Mouse (Mus musculus) forebrain, embryonic 15.5 days (tissue): ENCODE results near the gene Utrn. TPM values are rescaled to one million over a fixed set of nuclear protein-coding genes. Genes with fewer than 3 reads are reported as not detected.

Source experiments
- ATAC-seq: fragments of 200-750 bp; cut with Nextera tagmentation; replicated peaks from 2 replicates; pipeline ENCODE4 v1.8.0; 2017; ENCODE audit warnings: mild to moderate bottlenecking, moderate TSS enrichment, moderate library complexity
- H3K27ac ChIP-seq: fragments of 300-500 bp; sonication (generic); replicated peaks from 2 replicates; pipeline ENCODE4 v1.5.1; 2015; ENCODE audit warnings: mild to moderate bottlenecking, inconsistent platforms
- H3K27me3 ChIP-seq: fragments of 300-500 bp; sonication (generic); 2 replicates; pipeline ENCODE4 v1.6.1; 2015; ENCODE audit warnings: inconsistent platforms
- H3K36me3 ChIP-seq: fragments of 300-500 bp; sonication (generic); 2 replicates; pipeline ENCODE4 v1.6.1; 2015; ENCODE audit warnings: mild to moderate bottlenecking, inconsistent platforms
- H3K4me1 ChIP-seq: fragments of 300-500 bp; sonication (generic); 2 replicates; pipeline ENCODE4 v1.6.1; 2015; ENCODE audit warnings: inconsistent platforms
- H3K4me2 ChIP-seq: fragments of 300-500 bp; sonication (generic); replicated peaks from 2 replicates; pipeline ENCODE4 v1.6.1; 2015; ENCODE audit warnings: mild to moderate bottlenecking, inconsistent platforms
- H3K4me3 ChIP-seq: fragments of 300-500 bp; sonication (generic); 2 replicates; pipeline ENCODE4 v1.5.1; 2015; ENCODE audit warnings: mild to moderate bottlenecking, inconsistent platforms
- H3K9ac ChIP-seq: fragments of 300-500 bp; sonication (generic); replicated peaks from 2 replicates; pipeline ENCODE4 v1.6.1; 2015; ENCODE audit warnings: mild to moderate bottlenecking, inconsistent platforms
- H3K9me3 ChIP-seq: fragments of 300-500 bp; sonication (generic); 2 replicates; pipeline ENCODE4 v1.6.1; 2016; ENCODE audit warnings: inconsistent platforms
- WGBS: fragments of 180-500 bp; shearing (Covaris S2); methylation state at CpG from one replicate; pipeline ENCODE4 v1.1.7; 2015; ENCODE audit warnings: mixed read lengths; 5-methylcytosine and 5-hydroxymethylcytosine counted together
- polyA plus RNA-seq: library from polyadenylated mRNA; unstranded; fragments of >200 nt; fragmentation: Nextera tagmentation; extraction: Ambion mirVana; gene quantifications from 2 replicates; pipeline ENCODE4 v1.2.1, GENCODE M21; 2015

The Utrn gene
- polyA plus RNA-seq, 1 experiment from 2014 or later: 17.8 TPM

GRCm38 (mm10) chr10:12785299-12785698, 83.9 kb downstream of the Utrn start:
- H3K36me3 ChIP-seq: no peaks in the 10 kb centered on the region
- no peaks in the 10 kb centered on the region for H3K27me3 ChIP-seq
- H3K9me3 ChIP-seq: no peaks in the 10 kb centered on the region
- no peaks in the 10 kb centered on the region for H3K4me1 ChIP-seq
- no peak overlapping the region for H3K27ac ChIP-seq
- H3K4me2 ChIP-seq: no peak overlapping the region
- no peak overlapping the region for H3K9ac ChIP-seq
- ATAC-seq: no peak
- 88% methylated on average over 5 of the region's 5 CpGs for WGBS
- no peak overlapping the region for H3K4me3 ChIP-seq

- 90% methylated on average over 4 of the region's 4 CpGs for WGBS
- Histone ChIP-seq H3K4me3 (no peak overlapping the region), H3K4me1 (no peaks in the 10 kb centered on the region), H3K36me3 (no peaks in the 10 kb centered on the region), H3K9ac (no peak overlapping the region), H3K4me2 (no peak overlapping the region), H3K27ac (no peak overlapping the region), H3K9me3 (no peaks in the 10 kb centered on the region), H3K27me3 (no peaks in the 10 kb centered on the region)
- ATAC-seq: no peak
Measured at GRCm38 (mm10) chr10:12781381-12781907, 87.7 kb downstream of the Utrn start.

- Histone ChIP-seq H3K4me3 (no peak overlapping the region), H3K9me3 (no peaks in the 10 kb centered on the region), H3K36me3 (no peaks in the 10 kb centered on the region), H3K27me3 (no peaks in the 10 kb centered on the region), H3K4me2 (no peak overlapping the region), H3K9ac (no peak overlapping the region), H3K4me1 (no peaks in the 10 kb centered on the region), H3K27ac (no peak overlapping the region)
- ATAC-seq: no peak
- WGBS: 44% methylated on average over 6 of the region's 6 CpGs
Measured at GRCm38 (mm10) chr10:12773178-12773577, 96.0 kb downstream of the Utrn start.

- H3K36me3 ChIP-seq: no peaks in the 10 kb centered on the region
- WGBS: 82% methylated on average over 2 of the region's 2 CpGs
- no peaks in the 10 kb centered on the region for H3K27me3 ChIP-seq
- H3K4me3 ChIP-seq: no peak overlapping the region
- H3K9ac ChIP-seq: no peak overlapping the region
- no peaks in the 10 kb centered on the region for H3K4me1 ChIP-seq
- no peak overlapping the region for H3K4me2 ChIP-seq
- no peak overlapping the region for H3K27ac ChIP-seq
- H3K9me3 ChIP-seq: no peaks in the 10 kb centered on the region
- no peak for ATAC-seq
Measured at GRCm38 (mm10) chr10:12771511-12771910, 97.7 kb downstream of the Utrn start.

GRCm38 (mm10) chr10:12762668-12763067, 106.5 kb downstream of the Utrn start:
- H3K36me3 ChIP-seq: no peaks in the 10 kb centered on the region
- H3K27me3 ChIP-seq: no peaks in the 10 kb centered on the region
- H3K9me3 ChIP-seq: no peaks in the 10 kb centered on the region
- no peak overlapping the region for H3K27ac ChIP-seq
- H3K4me2 ChIP-seq: no peak overlapping the region
- no peak overlapping the region for H3K4me3 ChIP-seq
- no peak for ATAC-seq
- no peak overlapping the region for H3K9ac ChIP-seq
- H3K4me1 ChIP-seq: 0 out of 2 replicates have a peak, but pooled peaks cover 9% of the 10 kb centered on the region
- WGBS: 66% methylated on average over 3 of the region's 3 CpGs

- no peak overlapping the region for H3K9ac ChIP-seq
- H3K4me1 ChIP-seq: 0 out of 2 replicates have a peak, but pooled peaks cover 9% of the 10 kb centered on the region
- ATAC-seq: no peak
Measured at GRCm38 (mm10) chr10:12758702-12758988, 110.5 kb downstream of the Utrn start.

GRCm38 (mm10) chr10:12757943-12758701, 111.0 kb downstream of the Utrn start:
- Histone ChIP-seq H3K4me3 (no peak overlapping the region), H3K36me3 (no peaks in the 10 kb centered on the region), H3K9me3 (no peaks in the 10 kb centered on the region), H3K9ac (no peak overlapping the region), H3K27ac (no peak overlapping the region), H3K4me1 (0 out of 2 replicates have a peak, but pooled peaks cover 9% of the 10 kb centered on the region), H3K4me2 (no peak overlapping the region), H3K27me3 (no peaks in the 10 kb centered on the region)
- no peak for ATAC-seq
- 44% methylated on average over 5 of the region's 5 CpGs for WGBS

More at GRCm38 (mm10) chr10:12758702-12758988, 110.5 kb downstream of the Utrn start:
- Histone ChIP-seq H3K4me2 (no peak overlapping the region), H3K4me3 (no peak overlapping the region), H3K27me3 (no peaks in the 10 kb centered on the region), H3K9me3 (no peaks in the 10 kb centered on the region), H3K27ac (no peak overlapping the region), H3K36me3 (no peaks in the 10 kb centered on the region)
- 51% methylated on average over 6 of the region's 6 CpGs for WGBS

- H3K9ac ChIP-seq: no peak overlapping the region
- no peaks in the 10 kb centered on the region for H3K36me3 ChIP-seq
- WGBS: 85% methylated on average over 4 of the region's 4 CpGs
- no peaks in the 10 kb centered on the region for H3K27me3 ChIP-seq
- no peak overlapping the region for H3K4me2 ChIP-seq
- H3K4me3 ChIP-seq: no peak overlapping the region
- H3K27ac ChIP-seq: no peak overlapping the region
- no peak for ATAC-seq
- H3K4me1 ChIP-seq: 0 out of 2 replicates have a peak, but pooled peaks cover 9% of the 10 kb centered on the region
- H3K9me3 ChIP-seq: no peaks in the 10 kb centered on the region
Measured at GRCm38 (mm10) chr10:12756692-12757091, 112.5 kb downstream of the Utrn start.

- H3K27me3 ChIP-seq: no peaks in the 10 kb centered on the region
- H3K4me1 ChIP-seq: 0 out of 2 replicates have a peak, but pooled peaks cover 9% of the 10 kb centered on the region
- no peak overlapping the region for H3K9ac ChIP-seq
- no peaks in the 10 kb centered on the region for H3K36me3 ChIP-seq
- no peak for ATAC-seq
- no peak overlapping the region for H3K4me3 ChIP-seq
- no peak overlapping the region for H3K27ac ChIP-seq
- no peaks in the 10 kb centered on the region for H3K9me3 ChIP-seq
- H3K4me2 ChIP-seq: no peak overlapping the region
- WGBS: 99% methylated on average over 2 of the region's 2 CpGs
Measured at GRCm38 (mm10) chr10:12754911-12755310, 114.3 kb downstream of the Utrn start.

- H3K4me1 ChIP-seq: 0 out of 2 replicates have a peak, but pooled peaks cover 9% of the 10 kb centered on the region
- no peaks in the 10 kb centered on the region for H3K9me3 ChIP-seq
- no peaks in the 10 kb centered on the region for H3K27me3 ChIP-seq
- H3K27ac ChIP-seq: no peak overlapping the region
- ATAC-seq: no peak
- 84% methylated on average over 6 of the region's 6 CpGs for WGBS
- H3K36me3 ChIP-seq: no peaks in the 10 kb centered on the region
- H3K4me3 ChIP-seq: no peak overlapping the region
- H3K4me2 ChIP-seq: no peak overlapping the region
- H3K9ac ChIP-seq: no peak overlapping the region
Measured at GRCm38 (mm10) chr10:12754166-12754565, 115.0 kb downstream of the Utrn start.

GRCm38 (mm10) chr10:12743717-12744116, 125.4 kb downstream of the Utrn start:
- Histone ChIP-seq H3K27ac (no peak overlapping the region), H3K9me3 (no peaks in the 10 kb centered on the region), H3K4me1 (no peaks in the 10 kb centered on the region), H3K9ac (no peak overlapping the region), H3K27me3 (no peaks in the 10 kb centered on the region), H3K36me3 (no peaks in the 10 kb centered on the region), H3K4me2 (no peak overlapping the region), H3K4me3 (no peak overlapping the region)
- WGBS: 92% methylated on average over 9 of the region's 9 CpGs
- no peak for ATAC-seq

- H3K27ac ChIP-seq: no peak overlapping the region
- 91% methylated on average over 13 of the region's 13 CpGs for WGBS
- H3K4me1 ChIP-seq: no peaks in the 10 kb centered on the region
- H3K9me3 ChIP-seq: no peaks in the 10 kb centered on the region
- no peak overlapping the region for H3K9ac ChIP-seq
- H3K4me3 ChIP-seq: no peak overlapping the region
- H3K36me3 ChIP-seq: 0 out of 2 replicates have a peak, but pooled peaks cover 3% of the 10 kb centered on the region
- H3K27me3 ChIP-seq: no peaks in the 10 kb centered on the region
- no peak overlapping the region for H3K4me2 ChIP-seq
- no peak for ATAC-seq
Measured at GRCm38 (mm10) chr10:12739302-12739987, 129.7 kb downstream of the Utrn start.
